Mouse (Mus musculus) layer of hippocampus, adult 11-12 months (tissue): Measurements from ENCODE around the gene Snrk.

ENCODE experiments used
- DNase-seq: peaks from one replicate; pipeline ENCODE4 v3.0.0; 2022; ENCODE audit warnings: low spot score

Gene Snrk

GRCm38 (mm10) chr9:122117112-122117616 lies at the start of gene Snrk:
Gene Snrk (plus strand): TSS chr9:122117266.
- peak; percentile 89 for DNase-seq

GRCm38 (mm10) chr9:122067654-122068053 lies 49.4 kb upstream of the Snrk start:
- no peak for DNase-seq

- DNase-seq: no peak
These were observed 47.4 kb upstream of the Snrk start for GRCm38 (mm10) chr9:122069560-122070174.

GRCm38 (mm10) chr9:122073980-122074379 lies 43.1 kb upstream of the Snrk start:
- no peak for DNase-seq

- DNase-seq: no peak
These were observed 42.5 kb upstream of the Snrk start for GRCm38 (mm10) chr9:122074575-122074974.

- no peak for DNase-seq
These were observed 38.6 kb upstream of the Snrk start for GRCm38 (mm10) chr9:122078456-122078855.

- DNase-seq: no peak
These were observed 33.4 kb upstream of the Snrk start for GRCm38 (mm10) chr9:122083698-122084097.

GRCm38 (mm10) chr9:122084175-122084574 lies 32.9 kb upstream of the Snrk start:
- DNase-seq: no peak

GRCm38 (mm10) chr9:122084636-122085035 lies 32.4 kb upstream of the Snrk start:
- no peak for DNase-seq

GRCm38 (mm10) chr9:122085055-122085454 lies 32.0 kb upstream of the Snrk start:
- DNase-seq: no peak

GRCm38 (mm10) chr9:122085550-122086205 lies 31.4 kb upstream of the Snrk start:
- peak; percentile 13 for DNase-seq

- no peak for DNase-seq
These were observed 30.0 kb upstream of the Snrk start for GRCm38 (mm10) chr9:122087086-122087485.

- no peak for DNase-seq
These were observed 25.9 kb upstream of the Snrk start for GRCm38 (mm10) chr9:122091171-122091570.

GRCm38 (mm10) chr9:122091782-122092228 lies 25.3 kb upstream of the Snrk start:
- no peak for DNase-seq

GRCm38 (mm10) chr9:122094171-122094570 lies 22.9 kb upstream of the Snrk start:
- no peak for DNase-seq

GRCm38 (mm10) chr9:122096822-122097511 lies 20.1 kb upstream of the Snrk start:
- DNase-seq: no peak

GRCm38 (mm10) chr9:122097535-122097934 lies 19.5 kb upstream of the Snrk start:
- DNase-seq: no peak

GRCm38 (mm10) chr9:122100584-122101127 lies 16.4 kb upstream of the Snrk start:
- DNase-seq: no peak

GRCm38 (mm10) chr9:122101196-122101595 lies 15.9 kb upstream of the Snrk start:
- DNase-seq: no peak

- no peak for DNase-seq
These were observed 13.3 kb upstream of the Snrk start for GRCm38 (mm10) chr9:122103550-122104284.

- no peak for DNase-seq
These were observed 12.7 kb upstream of the Snrk start for GRCm38 (mm10) chr9:122104285-122104829.
